Mouse (Mus musculus): ENCODE data around the gene Qprt.

The Qprt gene

GRCm38 (mm10) chr7:127121911-127122270, at the start of gene Qprt:
Gene Qprt (minus strand): TSS chr7:127122226.
- DNase-seq (ENCODE audit: low spot score in 2 of 2), result no peak

- DNase-seq (ENCODE audit: low spot score in 2 of 2), result no peak
Observed at GRCm38 (mm10) chr7:127166501-127166900, 44.5 kb upstream of the Qprt start.

GRCm38 (mm10) chr7:127165607-127166493, 43.8 kb upstream of the Qprt start:
- DNase-seq (ENCODE audit: low spot score in 2 of 2), result no peak

- no peak for DNase-seq (ENCODE audit: low spot score in 2 of 2)
Observed at GRCm38 (mm10) chr7:127164002-127164401, 42.0 kb upstream of the Qprt start.

GRCm38 (mm10) chr7:127162546-127162945, 40.5 kb upstream of the Qprt start:
- DNase-seq (ENCODE audit: low spot score in 2 of 2), result no peak

- no peak for DNase-seq (ENCODE audit: low spot score in 2 of 2)
Observed at GRCm38 (mm10) chr7:127157548-127157947, 35.5 kb upstream of the Qprt start.

GRCm38 (mm10) chr7:127153477-127153876, 31.5 kb upstream of the Qprt start:
- no peak for DNase-seq (ENCODE audit: low spot score in 2 of 2)

- no peak for DNase-seq (ENCODE audit: low spot score in 2 of 2)
Observed at GRCm38 (mm10) chr7:127152464-127152863, 30.4 kb upstream of the Qprt start.

GRCm38 (mm10) chr7:127147901-127148300, 25.9 kb upstream of the Qprt start:
- DNase-seq (ENCODE audit: low spot score in 2 of 2), result no peak

GRCm38 (mm10) chr7:127146267-127146603, 24.2 kb upstream of the Qprt start:
- DNase-seq (ENCODE audit: low spot score in 2 of 2), result no peak

GRCm38 (mm10) chr7:127145387-127146266, 23.6 kb upstream of the Qprt start:
- no peak for DNase-seq (ENCODE audit: low spot score in 2 of 2)

- no peak for DNase-seq (ENCODE audit: low spot score in 2 of 2)
Observed at GRCm38 (mm10) chr7:127144412-127144811, 22.4 kb upstream of the Qprt start.

- no peak for DNase-seq (ENCODE audit: low spot score in 2 of 2)
Observed at GRCm38 (mm10) chr7:127142666-127143065, 20.6 kb upstream of the Qprt start.

- DNase-seq (ENCODE audit: low spot score in 2 of 2), result no peak
Observed at GRCm38 (mm10) chr7:127142214-127142613, 20.2 kb upstream of the Qprt start.

GRCm38 (mm10) chr7:127140623-127141404, 18.8 kb upstream of the Qprt start:
- DNase-seq (ENCODE audit: low spot score in 2 of 2), result no peak

GRCm38 (mm10) chr7:127139562-127139961, 17.5 kb upstream of the Qprt start:
- DNase-seq (ENCODE audit: low spot score in 2 of 2), result no peak

GRCm38 (mm10) chr7:127139100-127139499, 17.1 kb upstream of the Qprt start:
- DNase-seq (ENCODE audit: low spot score in 2 of 2), result no peak

GRCm38 (mm10) chr7:127137262-127138017, 15.4 kb upstream of the Qprt start, which contains the start of gene Spn:
Gene Spn (minus strand): TSS chr7:127137823.
- no peak for DNase-seq (ENCODE audit: low spot score in 2 of 2)

- DNase-seq (ENCODE audit: low spot score in 2 of 2), result no peak
Observed at GRCm38 (mm10) chr7:127136181-127137071, 14.4 kb upstream of the Qprt start.

- DNase-seq (ENCODE audit: low spot score in 2 of 2), result no peak
Observed at GRCm38 (mm10) chr7:127134821-127135447, 12.9 kb upstream of the Qprt start.
